Mouse (Mus musculus) megakaryocyte, adult 5-6 weeks (primary cell): ENCODE data around the gene Spire2. TPM values are rescaled to one million over a fixed set of nuclear protein-coding genes. Genes with fewer than 3 reads are reported as not detected.
"Not testable (repeated sequence)": the region's sequence is repeated elsewhere in the genome, so short reads cannot be mapped to it uniquely, and the experiment has no call there.

Source experiments
- ATAC-seq: 2 replicates; pipeline ENCODE4 v1.8.0; 2016; ENCODE audit warnings: mild to moderate bottlenecking, inconsistent platforms; ENCODE audit not compliant: poor library complexity, severe bottlenecking
- total RNA-seq, 2 experiments: library from RNA; stranded (forward) in 1 of 2; stranded (reverse) in 1 of 2; fragments of 153-499, 151-499 nt in 1 of 2; fragments of 221-1000, 200-1000 nt in 1 of 2; gene quantifications; 2 replicates each; pipeline versions ENCODE4 v1.2.3 to v1.2.4; 2015 to 2017

Gene Spire2
- total RNA-seq, 2 experiments from 2014 or later, result not detected

DNA sequence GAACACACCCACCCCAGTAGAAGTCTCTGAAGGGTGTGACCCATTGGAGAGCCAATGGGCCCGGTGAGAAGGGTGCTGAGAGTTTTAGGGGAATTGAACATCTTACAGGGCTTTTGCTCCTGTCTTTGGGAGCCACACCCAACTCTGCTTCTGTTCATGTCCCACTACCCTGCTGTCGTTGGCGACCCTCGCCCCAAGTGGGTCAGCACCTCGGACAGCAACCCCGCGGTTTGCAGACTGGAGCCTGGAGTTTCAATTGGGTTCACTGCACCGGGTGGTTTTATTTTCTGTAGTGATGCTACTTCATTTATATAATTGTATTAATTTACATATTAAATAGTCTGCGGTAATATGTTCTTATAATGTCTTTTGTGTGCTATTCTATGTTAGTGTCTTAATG lies 81.7 kb downstream of the Spire2 start:
- no peak for ATAC-seq

DNA sequence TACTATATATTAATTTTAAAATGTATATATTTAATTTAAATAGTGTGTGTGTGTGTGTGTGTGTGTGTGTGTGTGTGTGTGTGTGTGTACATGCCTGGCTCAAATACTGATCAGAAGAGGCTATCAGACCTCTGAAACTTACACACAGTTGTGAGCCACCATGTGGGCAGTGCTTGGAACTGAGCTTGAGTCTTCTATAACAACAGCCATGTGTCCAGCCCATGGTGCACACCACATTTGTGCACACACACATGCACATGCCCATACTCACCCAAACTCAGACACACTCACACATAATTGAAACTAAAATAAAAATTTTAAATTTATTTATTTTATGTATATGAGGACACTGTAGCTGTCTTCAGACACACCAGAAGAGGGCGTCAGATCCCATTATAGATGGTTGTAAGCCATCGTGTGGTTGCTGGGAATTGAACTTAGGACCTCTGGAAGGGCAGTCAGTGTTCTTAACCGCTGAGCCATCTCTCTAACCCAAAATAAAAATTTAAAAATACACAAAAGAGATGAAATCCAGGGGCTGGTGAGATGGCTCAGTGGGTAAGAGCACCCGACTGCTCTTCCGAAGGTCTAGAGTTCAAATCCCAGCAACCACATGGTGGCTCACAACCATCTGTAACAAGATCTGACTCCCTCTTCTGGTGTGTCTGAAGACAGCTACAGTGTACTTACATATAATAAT lies 82.6 kb downstream of the Spire2 start:
- not testable (repeated sequence) for ATAC-seq

DNA sequence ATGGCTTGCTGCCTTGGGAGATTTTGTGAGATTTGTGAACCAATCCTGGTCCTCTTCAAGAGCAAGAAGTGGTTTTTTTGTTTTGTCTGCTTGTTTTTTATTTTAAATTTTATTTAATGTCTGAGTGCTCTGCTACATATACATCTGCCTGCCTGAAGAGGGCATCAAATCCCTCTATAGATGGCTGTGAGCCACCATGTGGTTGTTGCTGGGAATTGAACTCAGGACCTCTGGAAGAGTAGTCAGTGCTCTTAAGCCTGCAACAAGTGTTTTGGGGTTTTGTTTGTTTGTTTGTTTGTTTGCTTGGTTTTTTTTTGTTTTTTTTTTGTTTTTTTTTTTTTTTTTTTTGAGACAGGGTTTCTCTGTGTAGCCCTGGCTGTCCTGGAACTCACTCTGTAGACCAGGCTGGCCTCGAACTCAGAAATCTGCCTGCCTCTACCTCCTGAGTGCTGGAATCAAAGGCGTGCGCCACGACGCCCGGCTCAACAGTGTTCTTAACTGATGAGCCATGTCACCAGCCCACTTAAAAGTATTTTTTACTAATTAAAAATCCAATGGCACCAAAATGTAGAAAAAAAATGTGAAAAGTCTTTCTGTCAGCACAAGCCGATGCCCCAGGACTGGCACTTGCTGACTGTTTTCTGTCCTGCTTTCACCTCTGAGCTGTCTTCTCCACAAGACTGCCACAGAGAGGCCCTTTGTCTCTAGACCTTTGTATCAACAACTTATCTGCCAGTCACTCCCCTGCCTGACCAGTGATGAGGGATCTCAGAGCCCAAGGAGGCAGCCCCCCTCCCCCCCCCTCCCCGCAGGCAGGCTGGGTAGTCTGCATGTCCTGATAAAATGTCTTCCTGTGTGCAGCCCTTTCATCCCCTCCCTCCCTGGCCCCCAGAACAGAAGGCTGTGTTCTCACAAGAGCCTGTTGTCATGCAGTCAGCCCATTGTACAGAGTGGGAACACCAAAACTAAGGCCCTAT lies 83.7 kb downstream of the Spire2 start:
- ATAC-seq, result no peak

DNA sequence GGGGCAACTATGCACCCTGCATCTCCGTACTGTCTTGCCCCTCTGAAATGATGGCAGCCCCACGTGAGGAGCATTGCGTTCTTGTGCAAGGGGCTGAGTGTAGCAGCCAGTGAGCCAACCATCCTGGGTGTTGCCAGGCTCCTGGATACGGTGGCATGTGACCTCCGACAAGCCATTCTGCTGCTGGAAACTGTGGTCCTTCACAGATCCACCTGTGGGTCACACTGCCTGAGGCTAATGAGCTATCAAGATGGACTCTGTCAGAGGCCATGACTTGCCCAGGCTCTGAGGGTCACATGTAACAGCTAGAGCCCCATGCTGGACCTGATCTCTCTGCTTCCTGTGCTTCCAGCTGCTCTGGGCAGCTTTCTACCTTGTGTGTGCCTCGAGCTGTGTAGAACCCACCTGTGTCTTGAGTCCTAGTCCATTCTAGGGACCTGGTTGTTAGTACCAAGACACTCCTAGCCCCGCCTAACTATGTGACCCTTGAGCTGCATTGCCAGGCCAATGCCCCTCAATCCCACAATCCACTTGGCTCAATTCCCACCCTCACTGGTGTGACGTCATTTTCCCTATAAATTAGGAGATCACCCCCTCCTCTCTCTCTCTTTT lies 84.5 kb downstream of the Spire2 start:
- no peak for ATAC-seq

Other genes with a start within 250 kb of the Spire2 start
- 726 and 746 TPM in 2 replicates for gene Rpl13, start 230.4 kb upstream of the Spire2 start, total RNA-seq (2015)
- 1,905 and 2,227 TPM in 2 replicates for gene Rpl13, start 230.4 kb upstream of the Spire2 start, total RNA-seq (2017)
- 0.11 TPM in 1 of 2 replicates, not detected in the other for gene Cpne7, start 215.3 kb upstream of the Spire2 start, total RNA-seq (2015)
- 0.22 and 0.98 TPM in 2 replicates for gene Cpne7, start 215.3 kb upstream of the Spire2 start, total RNA-seq (2017)
- gene Sult5a1, start 174.4 kb upstream of the Spire2 start, total RNA-seq (2015), result not detected in 2 replicates
- not detected in 2 replicates for gene Sult5a1, start 174.4 kb upstream of the Spire2 start, total RNA-seq (2017)
- 0.36 and 1.8 TPM in 2 replicates for gene Dpep1, start 146.5 kb upstream of the Spire2 start, total RNA-seq (2015)
- gene Dpep1, start 146.5 kb upstream of the Spire2 start, total RNA-seq (2017), result 0.24 and 0.33 TPM in 2 replicates
- 21.9 and 24.2 TPM in 2 replicates for gene Chmp1a, start 120.0 kb upstream of the Spire2 start, total RNA-seq (2015)
- gene Chmp1a, start 120.0 kb upstream of the Spire2 start, total RNA-seq (2017), result 36.1 and 42.8 TPM in 2 replicates
- gene Spata33, start 119.9 kb upstream of the Spire2 start, total RNA-seq (2015), result 0.09 and 0.11 TPM in 2 replicates
- gene Spata33, start 119.9 kb upstream of the Spire2 start, total RNA-seq (2017), result not detected in 2 replicates
- gene Cdk10, start 107.9 kb upstream of the Spire2 start, total RNA-seq (2015), result 11.1 and 13.8 TPM in 2 replicates
- 16.3 and 20.2 TPM in 2 replicates for gene Cdk10, start 107.9 kb upstream of the Spire2 start, total RNA-seq (2017)
- gene Spata2l, start 96.5 kb upstream of the Spire2 start, total RNA-seq (2015), result 5.4 and 5.5 TPM in 2 replicates
- gene Spata2l, start 96.5 kb upstream of the Spire2 start, total RNA-seq (2017), result 2.2 and 4.7 TPM in 2 replicates
- gene Zfp276, start 78.5 kb upstream of the Spire2 start, total RNA-seq (2015), result 13.5 and 16.4 TPM in 2 replicates
- gene Zfp276, start 78.5 kb upstream of the Spire2 start, total RNA-seq (2017), result 15.7 and 30.6 TPM in 2 replicates
- gene Vps9d1, start 78.4 kb upstream of the Spire2 start, total RNA-seq (2015), result 19.3 and 19.7 TPM in 2 replicates
- 23.8 and 27.7 TPM in 2 replicates for gene Vps9d1, start 78.4 kb upstream of the Spire2 start, total RNA-seq (2017)
- gene Fanca, start 14.1 kb upstream of the Spire2 start, total RNA-seq (2015), result 29.5 and 36.3 TPM in 2 replicates
- 37.9 and 50.2 TPM in 2 replicates for gene Fanca, start 14.1 kb upstream of the Spire2 start, total RNA-seq (2017)
- 68.3 and 86.8 TPM in 2 replicates for gene Tcf25, start 41.0 kb downstream of the Spire2 start, total RNA-seq (2015)
- 187 and 329 TPM in 2 replicates for gene Tcf25, start 41.0 kb downstream of the Spire2 start, total RNA-seq (2017)
- not detected in 2 replicates for gene Mc1r, start 74.4 kb downstream of the Spire2 start, total RNA-seq (2015)
- not detected in 2 replicates for gene Mc1r, start 74.4 kb downstream of the Spire2 start, total RNA-seq (2017)
- gene Tubb3, start 78.7 kb downstream of the Spire2 start, total RNA-seq (2015), result 0.89 and 1.0 TPM in 2 replicates
- gene Tubb3, start 78.7 kb downstream of the Spire2 start, total RNA-seq (2017), result 0.37 and 1.2 TPM in 2 replicates
- gene Def8, start 90.8 kb downstream of the Spire2 start, total RNA-seq (2015), result 15.2 and 19.6 TPM in 2 replicates
- gene Def8, start 90.8 kb downstream of the Spire2 start, total RNA-seq (2017), result 24.9 and 27.3 TPM in 2 replicates
- 10.4 and 11.7 TPM in 2 replicates for gene Afg3l1, start 145.2 kb downstream of the Spire2 start, total RNA-seq (2015)
- gene Afg3l1, start 145.2 kb downstream of the Spire2 start, total RNA-seq (2017), result 12.2 and 13.3 TPM in 2 replicates
- gene Dbndd1, start 182.8 kb downstream of the Spire2 start, total RNA-seq (2015), result not detected in 2 replicates
- 0.07 TPM in 1 of 2 replicates, not detected in the other for gene Dbndd1, start 182.8 kb downstream of the Spire2 start, total RNA-seq (2017)
- gene Gas8, start 186.1 kb downstream of the Spire2 start, total RNA-seq (2015), result 1.4 and 1.7 TPM in 2 replicates
- gene Gas8, start 186.1 kb downstream of the Spire2 start, total RNA-seq (2017), result 7.0 and 10.7 TPM in 2 replicates